Mouse (Mus musculus): ENCODE data around the gene Nfkb1. TPM values are rescaled to one million over a fixed set of nuclear protein-coding genes. Genes with fewer than 3 reads are reported as not detected.

Nfkb1 gene
- polyA plus RNA-seq, 1 experiment from 2014 or later, result 17.1 TPM

DNA sequence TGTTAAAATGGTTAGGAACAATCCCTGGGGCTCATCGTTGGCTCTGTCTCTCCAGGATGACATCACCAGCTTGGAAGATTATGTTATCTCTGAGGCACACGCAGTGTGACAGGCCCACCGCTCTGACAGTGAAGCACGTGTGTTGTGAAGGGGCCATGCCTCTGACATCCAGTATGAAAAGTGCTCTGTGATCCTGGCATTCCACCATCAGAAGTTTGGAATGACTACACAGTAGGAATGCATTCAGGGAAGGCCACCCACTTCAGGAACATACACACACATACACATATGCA lies 49.8 kb downstream of the Nfkb1 start:
- 20% methylated on average over 4 of the region's 4 CpGs for WGBS
- 0 out of 2 replicates have a peak overlapping the region, but pooled peaks have one; percentile 19 for H3K4me2 ChIP-seq
- H3K27ac ChIP-seq, result peak overlapping the region; percentile 84

DNA sequence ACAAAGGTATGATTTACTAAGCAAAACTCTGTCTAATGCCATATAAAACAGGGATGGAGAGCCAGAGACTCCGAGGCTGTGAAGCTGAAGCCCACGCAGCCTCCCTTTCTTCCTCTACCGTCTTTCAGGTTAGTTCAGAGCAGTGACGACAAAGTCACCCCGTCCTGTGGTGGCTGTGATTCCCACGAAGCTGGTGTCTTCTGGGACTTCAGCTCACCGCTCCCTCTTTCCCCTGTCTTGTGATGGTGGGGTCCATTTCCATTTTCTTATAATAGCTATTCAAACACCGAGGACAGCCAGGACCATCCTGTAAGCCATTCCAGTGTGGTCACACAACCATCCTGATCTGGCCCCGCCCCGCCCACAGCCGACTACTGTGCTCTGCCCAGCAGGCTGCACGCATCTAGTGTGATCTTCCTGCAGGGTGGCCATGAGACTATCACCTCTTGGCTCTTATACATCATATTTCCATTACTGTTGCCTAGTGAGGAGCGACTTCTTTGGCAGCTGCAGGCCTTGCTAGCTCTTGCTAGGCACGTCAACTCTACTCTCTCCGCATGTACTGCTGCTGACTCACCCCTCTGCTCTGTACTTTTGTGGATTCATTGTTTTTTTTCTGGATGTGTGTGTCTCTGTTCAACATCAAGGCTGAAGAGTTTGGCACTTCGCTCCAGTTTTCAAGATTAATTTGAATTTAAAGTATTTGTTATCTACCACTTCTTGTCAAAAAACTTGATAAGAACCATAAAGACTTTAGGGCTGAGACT lies 50.3 kb downstream of the Nfkb1 start:
- Histone ChIP-seq H3K4me1 (replicated peaks) (peaks cover 37% of the 10 kb centered on the region), H3K4me2 (peak overlapping the region; percentile 6; the same call in 1 of the 2 replicates), H3K36me3 (peaks cover 17% of the 10 kb centered on the region; the same call in 1 of the 2 replicates), H3K9ac (no peak overlapping the region), H3K27me3 (no peaks in the 10 kb centered on the region), H3K9me3 (replicated peaks) (no peaks in the 10 kb centered on the region), H3K27ac (peak overlapping the region; percentile 84), H3K4me3 (no peak overlapping the region)
- peak; percentile 80 for ATAC-seq (replicated peaks; ENCODE audit: insufficient number of reproducible peaks, insufficient read depth, low FRiP score, low read depth)
- WGBS, result 51% methylated on average over 16 of the region's 16 CpGs

More for the DNA sequence above, 49.8 kb downstream of the Nfkb1 start:
- ATAC-seq (replicated peaks; ENCODE audit: insufficient number of reproducible peaks, insufficient read depth, low FRiP score, low read depth), result peak; percentile 89
- H3K4me1 ChIP-seq (replicated peaks), result peaks cover 32% of the 10 kb centered on the region
- H3K27me3 ChIP-seq, result no peaks in the 10 kb centered on the region
- H3K9me3 ChIP-seq (replicated peaks), result no peaks in the 10 kb centered on the region
- no peak overlapping the region for H3K4me3 ChIP-seq
- no peak overlapping the region for H3K9ac ChIP-seq
- H3K36me3 ChIP-seq, result peaks cover 20% of the 10 kb centered on the region; the same call in 1 of the 2 replicates

DNA sequence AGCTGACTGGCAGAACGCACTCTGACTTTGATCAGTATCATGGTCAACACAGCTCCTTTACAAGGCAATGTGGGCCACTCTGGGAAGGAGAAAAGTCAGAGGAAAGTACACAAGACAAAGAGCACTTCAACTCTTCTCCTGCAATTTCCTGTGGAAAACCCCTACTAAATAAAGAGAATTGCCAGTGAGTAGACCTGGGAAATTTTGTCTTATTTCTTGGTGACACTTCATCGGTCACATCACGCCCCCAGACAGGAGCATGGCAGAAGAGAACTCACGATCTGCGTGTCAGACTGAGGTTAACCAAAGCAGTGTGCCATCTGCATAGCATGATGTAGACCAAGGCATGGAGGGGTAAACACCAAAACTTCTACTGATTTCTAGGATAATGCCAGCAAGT lies 51.1 kb downstream of the Nfkb1 start:
- no peaks in the 10 kb centered on the region for H3K9me3 ChIP-seq (replicated peaks)
- peaks cover 11% of the 10 kb centered on the region; the same call in 1 of the 2 replicates for H3K36me3 ChIP-seq
- H3K4me2 ChIP-seq, result no peak overlapping the region
- no peak overlapping the region for H3K9ac ChIP-seq
- H3K4me3 ChIP-seq, result no peak overlapping the region
- H3K4me1 ChIP-seq (replicated peaks), result peaks cover 41% of the 10 kb centered on the region
- no peak for ATAC-seq (replicated peaks; ENCODE audit: insufficient number of reproducible peaks, insufficient read depth, low FRiP score, low read depth)
- H3K27me3 ChIP-seq, result no peaks in the 10 kb centered on the region
- 85% methylated on average over 5 of the region's 5 CpGs for WGBS
- no peak overlapping the region for H3K27ac ChIP-seq

DNA sequence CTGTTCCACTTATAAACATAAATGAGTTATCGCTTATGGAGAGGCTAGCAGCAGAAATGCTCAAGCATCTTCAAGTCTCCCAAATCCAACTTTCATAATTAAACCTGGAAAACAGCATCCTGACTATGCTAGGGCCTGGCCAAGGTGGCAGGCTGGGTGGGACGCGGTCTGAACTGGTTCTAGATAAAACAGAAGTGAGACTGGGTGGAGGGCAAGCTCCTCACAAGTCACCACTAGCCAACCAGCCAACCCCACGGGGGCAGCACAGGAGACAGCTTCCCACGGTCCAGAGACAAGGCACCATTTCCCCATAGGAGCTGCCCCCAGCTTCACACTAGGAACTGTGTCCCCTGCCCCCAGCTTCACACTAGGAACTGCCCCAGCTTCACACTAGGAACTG lies 53.8 kb downstream of the Nfkb1 start:
- Histone ChIP-seq H3K9ac (no peak overlapping the region), H3K36me3 (no peaks in the 10 kb centered on the region; the same call in 1 of the 2 replicates), H3K4me3 (no peak overlapping the region), H3K27ac (0 out of 2 replicates have a peak overlapping the region, but pooled peaks have one; percentile 21), H3K4me1 (replicated peaks) (peaks cover 41% of the 10 kb centered on the region), H3K27me3 (no peaks in the 10 kb centered on the region), H3K4me2 (no peak overlapping the region), H3K9me3 (replicated peaks) (no peaks in the 10 kb centered on the region)
- WGBS, result 54% methylated on average over 5 of the region's 5 CpGs
- ATAC-seq (replicated peaks; ENCODE audit: insufficient number of reproducible peaks, insufficient read depth, low FRiP score, low read depth), result no peak

DNA sequence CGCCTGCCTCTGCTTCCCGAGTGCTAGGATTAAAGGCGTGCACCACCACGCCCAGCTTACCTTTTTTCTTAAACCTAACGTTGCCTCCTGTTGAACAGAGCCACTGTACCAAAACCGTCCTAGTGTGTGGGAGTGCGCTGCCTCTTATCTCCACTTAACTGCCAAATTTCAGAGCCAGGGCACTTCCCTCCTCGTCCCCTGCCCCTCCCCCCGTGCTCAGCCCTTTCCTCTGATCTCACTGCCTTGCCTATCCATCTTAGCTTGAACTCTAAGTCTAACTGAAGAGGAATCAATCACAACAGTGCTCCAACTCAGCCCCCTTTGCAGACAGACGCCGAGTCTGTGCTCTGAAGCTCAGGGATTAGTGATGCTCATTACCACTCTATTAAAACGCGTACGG lies 54.9 kb downstream of the Nfkb1 start:
- 0 out of 2 replicates have a peak, but pooled peaks have one; percentile 25 for ATAC-seq (replicated peaks; ENCODE audit: insufficient number of reproducible peaks, insufficient read depth, low FRiP score, low read depth)
- H3K4me3 ChIP-seq, result no peak overlapping the region
- no peaks in the 10 kb centered on the region for H3K9me3 ChIP-seq (replicated peaks)
- H3K27ac ChIP-seq, result no peak overlapping the region; the same call in 1 of the 2 replicates
- no peak overlapping the region for H3K9ac ChIP-seq
- H3K36me3 ChIP-seq, result no peaks in the 10 kb centered on the region
- peaks cover 35% of the 10 kb centered on the region for H3K4me1 ChIP-seq (replicated peaks)
- no peaks in the 10 kb centered on the region for H3K27me3 ChIP-seq
- WGBS, result 34% methylated on average over 14 of the region's 14 CpGs
- no peak overlapping the region for H3K4me2 ChIP-seq

DNA sequence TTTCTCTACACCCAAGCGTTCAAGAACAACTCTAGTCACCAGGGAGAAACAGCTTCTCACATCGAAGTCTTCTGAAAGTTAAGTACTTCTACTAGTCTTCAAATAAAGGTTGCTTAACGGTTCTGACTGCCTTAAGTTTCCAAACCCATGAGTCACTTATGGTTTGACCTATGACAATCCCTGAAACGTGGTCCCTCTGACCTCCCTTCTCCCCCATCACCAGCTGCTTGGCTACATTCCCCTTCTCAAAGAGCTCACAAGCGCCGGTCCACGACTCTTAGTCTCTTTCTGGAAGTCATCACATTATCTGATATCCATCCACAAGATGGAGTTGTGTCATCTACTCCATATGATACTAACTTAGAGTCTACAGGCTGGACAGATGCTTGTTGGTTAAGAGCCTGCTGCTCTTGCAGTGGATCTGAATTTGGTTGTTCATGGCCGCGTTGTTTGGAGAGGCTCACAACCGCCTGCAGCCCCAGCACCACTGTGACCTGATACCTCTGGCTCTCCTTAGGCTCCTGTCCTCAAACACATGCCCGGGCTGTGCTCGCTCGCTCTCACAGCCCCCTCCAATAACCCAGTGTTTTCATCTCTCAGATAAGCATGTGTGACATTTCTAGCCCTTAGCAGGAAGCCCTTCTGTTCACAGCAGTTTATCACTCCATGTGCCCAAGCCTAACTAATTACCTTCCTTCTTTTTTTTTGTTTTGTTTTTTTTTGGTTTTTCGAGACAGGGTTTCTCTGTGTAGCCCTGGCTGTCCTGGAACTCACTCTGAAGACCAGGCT lies 55.5 kb downstream of the Nfkb1 start:
- H3K27me3 ChIP-seq, result no peaks in the 10 kb centered on the region
- 50% methylated on average over 14 of the region's 14 CpGs for WGBS

DNA sequence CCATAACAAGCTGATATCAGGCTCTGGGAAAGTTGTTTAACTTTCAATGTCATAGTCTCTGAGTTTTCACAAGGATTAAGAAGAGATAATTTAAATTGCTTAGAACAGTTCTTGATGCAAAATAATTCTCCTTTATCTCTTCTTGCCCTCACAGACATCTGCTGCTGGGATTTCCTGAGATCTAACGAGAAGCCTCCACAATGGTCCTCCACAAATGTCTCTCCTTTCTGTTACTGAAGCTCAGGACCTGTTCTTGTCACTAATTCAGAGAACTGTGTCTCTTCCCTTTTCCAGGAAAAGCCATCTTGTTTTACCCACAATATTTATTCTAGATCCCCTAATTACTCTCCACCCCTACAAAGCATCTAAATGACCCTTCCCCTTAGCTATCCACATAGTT lies 56.3 kb downstream of the Nfkb1 start:
- H3K4me2 ChIP-seq, result no peak overlapping the region
- no peak overlapping the region for H3K9ac ChIP-seq
- H3K4me3 ChIP-seq, result no peak overlapping the region
- WGBS, result 64% methylated on average over 1 of the region's 1 CpGs
- H3K36me3 ChIP-seq, result 0 out of 2 replicates have a peak, but pooled peaks cover 2% of the 10 kb centered on the region
- H3K27me3 ChIP-seq, result no peaks in the 10 kb centered on the region
- H3K4me1 ChIP-seq (replicated peaks), result peaks cover 22% of the 10 kb centered on the region
- no peak overlapping the region for H3K27ac ChIP-seq
- H3K9me3 ChIP-seq (replicated peaks), result no peaks in the 10 kb centered on the region
- ATAC-seq (replicated peaks; ENCODE audit: insufficient number of reproducible peaks, insufficient read depth, low FRiP score, low read depth), result no peak

More for the DNA sequence above, 55.5 kb downstream of the Nfkb1 start:
- Histone ChIP-seq H3K9ac (no peak overlapping the region), H3K27ac (no peak overlapping the region; the same call in 1 of the 2 replicates), H3K4me1 (replicated peaks) (peaks cover 30% of the 10 kb centered on the region), H3K4me2 (no peak overlapping the region), H3K36me3 (no peaks in the 10 kb centered on the region), H3K4me3 (no peak overlapping the region), H3K9me3 (replicated peaks) (no peaks in the 10 kb centered on the region)
- peak; percentile 50; the same call in 1 of the 2 replicates for ATAC-seq (replicated peaks; ENCODE audit: insufficient number of reproducible peaks, insufficient read depth, low FRiP score, low read depth)

DNA sequence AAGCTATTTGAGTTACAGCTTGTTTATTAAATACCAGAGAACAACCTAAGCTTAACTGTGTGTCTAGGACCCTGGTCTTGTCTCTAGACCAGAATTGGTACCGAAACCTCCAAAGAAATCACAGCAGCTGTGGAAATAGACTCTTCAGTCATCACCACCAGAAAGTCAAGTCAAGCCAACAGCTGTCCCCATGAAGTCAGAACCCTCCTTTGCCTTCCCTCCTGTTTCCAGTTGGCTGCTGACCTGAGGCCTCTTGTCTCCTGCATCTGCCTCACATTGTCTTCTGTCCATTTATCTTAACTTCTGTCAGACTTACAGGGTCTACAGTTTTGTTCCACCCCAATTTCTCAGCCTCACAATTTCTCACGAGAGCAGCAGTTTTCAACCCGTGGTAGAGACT lies 57.1 kb downstream of the Nfkb1 start:
- no peaks in the 10 kb centered on the region for H3K27me3 ChIP-seq
- H3K4me2 ChIP-seq, result no peak overlapping the region
- H3K27ac ChIP-seq, result no peak overlapping the region
- 77% methylated on average over 3 of the region's 3 CpGs for WGBS
- no peaks in the 10 kb centered on the region for H3K9me3 ChIP-seq (replicated peaks)
- H3K4me1 ChIP-seq (replicated peaks), result peaks cover 24% of the 10 kb centered on the region
- no peak for ATAC-seq (replicated peaks; ENCODE audit: insufficient number of reproducible peaks, insufficient read depth, low FRiP score, low read depth)
- H3K4me3 ChIP-seq, result no peak overlapping the region
- no peak overlapping the region for H3K9ac ChIP-seq
- H3K36me3 ChIP-seq, result 0 out of 2 replicates have a peak, but pooled peaks cover 3% of the 10 kb centered on the region

DNA sequence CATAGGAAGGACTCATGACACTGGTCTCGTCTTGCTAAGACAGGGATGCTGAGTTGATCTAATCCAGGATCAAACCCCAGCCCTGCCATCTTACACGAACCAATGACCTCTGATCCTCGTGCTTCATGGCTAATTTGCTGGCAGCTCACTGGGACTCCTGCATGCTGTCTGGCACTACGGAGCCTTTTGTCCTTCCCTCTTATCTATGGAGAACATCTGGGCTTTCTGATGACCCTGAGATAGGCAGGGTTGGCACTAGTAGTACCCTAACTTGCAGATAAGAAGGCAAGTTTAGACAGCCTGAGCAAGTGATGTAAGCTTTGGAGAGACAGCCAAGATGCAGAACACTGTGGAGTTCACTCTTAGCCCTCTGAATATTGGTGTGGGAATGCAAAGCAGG lies 59.5 kb downstream of the Nfkb1 start:
- 57% methylated on average over 4 of the region's 4 CpGs for WGBS
- peaks cover 7% of the 10 kb centered on the region; the same call in 1 of the 2 replicates for H3K36me3 ChIP-seq
- ATAC-seq (replicated peaks; ENCODE audit: insufficient number of reproducible peaks, insufficient read depth, low FRiP score, low read depth), result no peak

DNA sequence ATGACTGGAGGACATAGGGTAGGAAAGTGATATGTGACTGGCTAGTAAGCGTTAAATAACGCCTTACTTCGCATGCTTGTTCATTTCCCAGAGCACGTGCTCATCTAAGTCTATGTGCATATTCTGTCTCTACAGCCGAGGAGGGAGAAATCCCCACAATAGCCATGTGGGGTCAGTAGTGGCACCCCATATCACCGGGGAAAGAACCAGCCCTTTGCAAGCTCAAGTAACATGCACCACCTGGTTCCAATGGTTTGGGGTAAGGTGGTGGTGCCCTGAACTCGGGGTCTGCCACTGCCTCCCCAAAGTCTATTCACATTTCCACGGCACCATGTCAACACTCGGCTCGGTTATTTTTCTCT lies 60.3 kb downstream of the Nfkb1 start:
- Histone ChIP-seq H3K27me3 (no peaks in the 10 kb centered on the region), H3K4me1 (replicated peaks) (peaks cover 18% of the 10 kb centered on the region), H3K36me3 (peaks cover 12% of the 10 kb centered on the region), H3K4me2 (no peak overlapping the region), H3K27ac (no peak overlapping the region), H3K9me3 (replicated peaks) (no peaks in the 10 kb centered on the region), H3K4me3 (no peak overlapping the region), H3K9ac (no peak overlapping the region)
- ATAC-seq (replicated peaks; ENCODE audit: insufficient number of reproducible peaks, insufficient read depth, low FRiP score, low read depth), result 0 out of 2 replicates have a peak, but pooled peaks have one; percentile 16
- WGBS, result 53% methylated on average over 10 of the region's 10 CpGs

More for the DNA sequence above, 59.5 kb downstream of the Nfkb1 start:
- no peaks in the 10 kb centered on the region for H3K9me3 ChIP-seq (replicated peaks)
- peaks cover 25% of the 10 kb centered on the region for H3K4me1 ChIP-seq (replicated peaks)
- H3K4me2 ChIP-seq, result no peak overlapping the region
- no peaks in the 10 kb centered on the region for H3K27me3 ChIP-seq
- no peak overlapping the region for H3K9ac ChIP-seq
- H3K4me3 ChIP-seq, result no peak overlapping the region
- no peak overlapping the region for H3K27ac ChIP-seq

DNA sequence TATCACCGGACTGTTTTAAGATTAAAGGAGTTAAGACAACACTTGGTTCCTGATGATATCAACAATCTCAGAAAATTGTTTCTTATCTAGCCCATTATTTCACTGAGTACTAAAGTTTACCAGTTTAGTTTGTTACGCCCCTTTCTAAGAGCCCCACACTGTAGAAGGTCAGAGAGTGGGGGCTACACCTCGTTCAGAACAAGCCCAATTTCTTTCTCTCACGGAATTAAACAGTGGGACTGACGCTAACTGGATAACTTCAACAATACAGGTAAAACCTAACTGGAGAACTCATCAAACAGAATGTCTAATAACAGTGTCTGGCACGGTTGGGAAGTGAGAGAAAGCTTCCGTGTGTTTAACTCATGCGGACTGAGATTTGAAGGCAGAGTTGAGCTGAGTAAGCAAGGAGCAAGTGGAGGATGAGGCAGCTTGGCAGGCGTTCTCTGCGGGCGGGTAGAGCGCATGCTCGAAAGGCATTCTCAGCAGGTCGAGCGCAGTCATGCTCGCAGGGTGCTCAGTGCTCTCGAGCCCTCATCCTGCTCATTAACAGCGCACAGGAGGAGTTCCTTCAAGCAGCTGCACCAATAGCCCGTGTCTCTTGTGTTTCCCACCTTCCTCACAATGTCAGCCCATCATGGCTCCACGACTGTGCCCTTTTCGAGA lies 60.8 kb downstream of the Nfkb1 start:
- no peak overlapping the region; the same call in 1 of the 2 replicates for H3K27ac ChIP-seq
- H3K4me1 ChIP-seq (replicated peaks), result peaks cover 13% of the 10 kb centered on the region
- no peak overlapping the region for H3K4me3 ChIP-seq
- H3K4me2 ChIP-seq, result no peak overlapping the region
- peaks cover 14% of the 10 kb centered on the region for H3K36me3 ChIP-seq
- H3K27me3 ChIP-seq, result no peaks in the 10 kb centered on the region
- H3K9me3 ChIP-seq (replicated peaks), result no peaks in the 10 kb centered on the region
- WGBS, result 78% methylated on average over 21 of the region's 21 CpGs
- ATAC-seq (replicated peaks; ENCODE audit: insufficient number of reproducible peaks, insufficient read depth, low FRiP score, low read depth), result no peak
- H3K9ac ChIP-seq, result no peak overlapping the region

Data from heart, embryonic 15.5 days (tissue).